Mouse (Mus musculus): ENCODE measurements at regions not wholly inside any gene's neighbourhood (a gene's known extent, or its start where the extent isn't known, plus 50 kb on each side); places are given as distances from the start of the nearest gene placed in this dataset.

- TF ChIP-seq POLR2A (IDR thresholded peaks at IDR 0.05; ENCODE audit: extremely low read depth, insufficient read depth, low read length) (no peak), CTCF (IDR thresholded peaks at IDR 0.05; ENCODE audit: extremely low read depth, insufficient read depth, low read length) (no peak)
Observed at GRCm38 (mm10) chr1:184503827-184504355, 228.5 kb downstream of the Hlx start.

Data from cortical plate, adult 2 months (tissue).